Mouse (Mus musculus) heart, postnatal 0 days (tissue): ENCODE data around the gene Tnrc18.

ENCODE experiments used
- CTCF ChIP-seq: IDR thresholded peaks from 2 replicates; pipeline ENCODE4 v1.5.1; 2016; ENCODE audit warnings: antibody characterized with exemption, control low read depth, low read depth
- EP300 ChIP-seq: IDR thresholded peaks from 2 replicates; pipeline ENCODE4 v1.6.1; 2016; ENCODE audit warnings: antibody characterized with exemption, low read depth

GRCm38 (mm10) chr5:142764306-142764705, 53.2 kb downstream of the Tnrc18 start:
- TF ChIP-seq EP300 = no peak
- TF ChIP-seq CTCF = no peak
